Mouse (Mus musculus): Measurements from ENCODE around the gene Cyren. TPM values are rescaled to one million over a fixed set of nuclear protein-coding genes. Genes with fewer than 3 reads are reported as not detected.

Cyren gene
- polyA plus RNA-seq (2014; fragmentation: Nextera tagmentation; extraction: Ambion mirVana): 9.6 and 10.7 TPM in 2 replicates

DNA sequence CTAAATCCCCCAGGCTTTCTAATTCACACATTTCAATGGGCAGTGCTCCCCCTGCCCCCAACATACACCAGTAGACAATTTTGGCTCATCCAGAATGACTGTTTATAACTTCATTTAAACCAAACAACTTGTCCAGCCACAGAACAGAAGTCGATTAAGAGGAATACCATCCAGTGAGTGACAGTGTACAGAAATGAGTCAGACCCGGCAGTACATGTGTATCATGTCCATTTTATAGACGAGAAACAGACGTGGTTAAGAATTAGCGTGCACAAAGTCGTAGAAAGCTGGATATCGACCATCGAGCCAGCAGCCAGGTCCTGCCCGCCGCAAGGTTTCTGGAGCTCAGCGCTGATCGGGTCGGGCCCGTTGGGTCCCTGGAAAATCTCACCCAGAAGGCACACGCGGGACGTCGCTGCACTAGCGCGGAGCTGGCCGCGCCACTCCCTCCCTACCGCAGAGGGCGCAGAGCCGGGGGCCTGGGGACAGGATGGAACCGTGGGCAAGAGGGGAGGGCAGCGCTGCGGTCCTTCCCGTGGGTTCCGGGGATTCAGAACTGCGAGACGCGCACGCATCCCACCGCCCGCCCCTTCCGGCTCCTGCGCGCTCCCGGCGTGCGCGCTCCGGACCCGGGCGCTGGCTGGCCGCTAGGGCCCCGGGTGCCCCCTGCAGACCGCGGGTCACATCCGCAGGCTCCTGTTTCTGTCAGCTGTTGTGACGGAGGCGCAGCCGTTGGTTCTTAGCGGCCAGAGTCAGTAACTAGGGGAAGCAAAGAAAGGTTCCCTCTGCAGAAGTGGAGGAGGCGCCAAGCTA is at the start of gene Cyren:
Gene Cyren (minus strand): TSS at position 552 of the 813 bp plus-strand sequence.
- ATAC-seq (ENCODE audit: low read depth) (peak; percentile 93), DNase-seq (ENCODE audit: low spot score) (peak; percentile 95)
- WGBS: under 1% methylated on average over 40 of the region's 56 CpGs
- Histone ChIP-seq H3K36me3 (ENCODE audit: control insufficient read depth, insufficient read depth, low read length) (peaks cover 17% of the 10 kb centered on the region), H3K27me3 (replicated peaks; ENCODE audit: control insufficient read depth, insufficient read depth, low read length) (no peaks in the 10 kb centered on the region), H3K9ac (ENCODE audit: low read depth, low read length) (peak within 1 kb of the TSS; percentile 81), H3K27ac (replicated peaks; ENCODE audit: low read depth, low read length) (peak within 1 kb of the TSS; percentile 89), H3K9me3 (ENCODE audit: control insufficient read depth, low read length) (no peaks in the 10 kb centered on the region), H3K4me1 (ENCODE audit: control insufficient read depth, insufficient read depth, low read length) (peaks cover 15% of the 10 kb centered on the region), H3K4me2 (ENCODE audit: low read depth, low read length) (peak within 1 kb of the TSS; percentile 62), H3K4me3 (ENCODE audit: low read depth, low read length) (peak within 1 kb of the TSS; percentile 63)

DNA sequence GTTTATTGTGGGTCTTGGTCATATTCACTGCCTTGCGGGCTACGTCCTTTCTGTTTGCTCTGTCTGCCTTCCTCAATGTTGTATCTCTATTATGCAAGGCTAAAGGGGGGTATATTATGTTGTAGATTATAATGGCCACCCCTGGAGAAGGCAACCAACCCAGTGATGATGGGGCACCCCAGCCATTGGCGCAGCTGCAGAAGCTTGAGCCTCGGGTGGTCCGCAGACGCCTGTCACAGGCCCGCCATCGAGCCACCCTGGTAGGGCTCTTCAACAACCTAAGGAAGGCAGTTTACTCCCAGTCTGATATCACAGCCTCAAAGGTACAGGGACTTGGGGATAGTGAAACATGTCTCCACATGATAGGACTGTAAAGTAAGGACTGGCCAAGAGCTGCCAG is 49.7 kb upstream of the Cyren start:
- H3K9me3 ChIP-seq (ENCODE audit: control insufficient read depth, low read length): no peaks in the 10 kb centered on the region
- no peak overlapping the region for H3K4me2 ChIP-seq (ENCODE audit: low read depth, low read length)
- H3K4me3 ChIP-seq (ENCODE audit: low read depth, low read length): no peak overlapping the region
- no peaks in the 10 kb centered on the region for H3K36me3 ChIP-seq (ENCODE audit: control insufficient read depth, insufficient read depth, low read length)
- no peak overlapping the region for H3K9ac ChIP-seq (ENCODE audit: low read depth, low read length)
- no peak overlapping the region for H3K27ac ChIP-seq (replicated peaks; ENCODE audit: low read depth, low read length)
- H3K27me3 ChIP-seq (replicated peaks; ENCODE audit: control insufficient read depth, insufficient read depth, low read length): no peaks in the 10 kb centered on the region
- ATAC-seq (ENCODE audit: low read depth): no peak
- WGBS: 88% methylated on average over 8 of the region's 8 CpGs
- no peaks in the 10 kb centered on the region for H3K4me1 ChIP-seq (ENCODE audit: control insufficient read depth, insufficient read depth, low read length)
- DNase-seq (ENCODE audit: low spot score): no peak

DNA sequence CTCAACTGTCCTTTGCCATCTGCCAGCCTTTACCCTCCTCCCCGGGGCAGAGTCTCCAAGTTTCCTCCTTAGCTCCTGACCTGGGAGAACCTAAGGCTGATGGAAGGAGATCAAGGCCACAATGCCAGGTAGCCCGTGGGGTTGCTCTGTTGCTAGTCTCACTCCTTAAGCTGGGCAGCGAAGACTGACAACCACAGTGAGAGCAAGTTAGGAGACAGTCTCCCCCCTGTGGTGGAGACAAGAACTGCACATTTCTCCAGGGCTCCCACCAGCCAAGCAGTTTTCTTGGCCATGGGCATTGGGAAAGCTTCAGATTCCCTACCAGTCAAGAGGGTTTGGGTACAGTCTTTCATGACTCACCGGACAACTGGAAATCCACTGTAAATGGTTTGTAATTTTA is 49.3 kb upstream of the Cyren start:
- H3K4me2 ChIP-seq (ENCODE audit: low read depth, low read length): no peak overlapping the region
- no peak overlapping the region for H3K9ac ChIP-seq (ENCODE audit: low read depth, low read length)
- no peak overlapping the region for H3K4me3 ChIP-seq (ENCODE audit: low read depth, low read length)
- H3K4me1 ChIP-seq (ENCODE audit: control insufficient read depth, insufficient read depth, low read length): no peaks in the 10 kb centered on the region
- ATAC-seq (ENCODE audit: low read depth) (no peak), DNase-seq (ENCODE audit: low spot score) (peak; percentile 56)
- WGBS: 44% methylated on average over 4 of the region's 4 CpGs
- H3K36me3 ChIP-seq (ENCODE audit: control insufficient read depth, insufficient read depth, low read length): no peaks in the 10 kb centered on the region
- no peak overlapping the region for H3K27ac ChIP-seq (replicated peaks; ENCODE audit: low read depth, low read length)
- no peaks in the 10 kb centered on the region for H3K9me3 ChIP-seq (ENCODE audit: control insufficient read depth, low read length)
- no peaks in the 10 kb centered on the region for H3K27me3 ChIP-seq (replicated peaks; ENCODE audit: control insufficient read depth, insufficient read depth, low read length)

DNA sequence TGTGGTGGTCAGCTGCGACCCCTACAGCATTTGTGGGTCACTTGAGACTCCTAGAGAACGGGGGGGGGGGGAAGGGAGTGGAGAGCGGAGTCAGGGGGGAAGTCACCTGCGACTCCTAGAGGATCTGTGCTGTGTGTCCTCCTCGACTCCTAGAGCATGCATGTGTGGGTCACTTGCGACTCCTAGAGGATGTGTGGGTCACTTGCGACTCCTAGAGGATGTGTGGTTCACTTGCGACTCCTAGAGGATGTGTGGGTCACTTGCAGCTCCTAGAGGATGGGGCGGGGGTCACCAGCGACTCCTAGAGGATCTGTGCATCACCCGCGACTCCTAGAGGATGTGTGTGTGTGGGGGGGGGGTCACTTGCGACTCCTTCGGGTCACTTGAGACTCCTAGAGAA is 44.1 kb upstream of the Cyren start:
- Histone ChIP-seq H3K4me1 (ENCODE audit: control insufficient read depth, insufficient read depth, low read length) (no peaks in the 10 kb centered on the region), H3K4me2 (ENCODE audit: low read depth, low read length) (no peak overlapping the region), H3K36me3 (ENCODE audit: control insufficient read depth, insufficient read depth, low read length) (no peaks in the 10 kb centered on the region), H3K27ac (replicated peaks; ENCODE audit: low read depth, low read length) (no peak overlapping the region), H3K4me3 (ENCODE audit: low read depth, low read length) (no peak overlapping the region), H3K9ac (ENCODE audit: low read depth, low read length) (no peak overlapping the region), H3K9me3 (ENCODE audit: control insufficient read depth, low read length) (no peaks in the 10 kb centered on the region), H3K27me3 (replicated peaks; ENCODE audit: control insufficient read depth, insufficient read depth, low read length) (no peaks in the 10 kb centered on the region)
- DNase-seq (ENCODE audit: low spot score): no peak
- peak; percentile 41; the same call in 1 of the 2 replicates for ATAC-seq (ENCODE audit: low read depth)
- 49% methylated on average over 12 of the region's 14 CpGs for WGBS

DNA sequence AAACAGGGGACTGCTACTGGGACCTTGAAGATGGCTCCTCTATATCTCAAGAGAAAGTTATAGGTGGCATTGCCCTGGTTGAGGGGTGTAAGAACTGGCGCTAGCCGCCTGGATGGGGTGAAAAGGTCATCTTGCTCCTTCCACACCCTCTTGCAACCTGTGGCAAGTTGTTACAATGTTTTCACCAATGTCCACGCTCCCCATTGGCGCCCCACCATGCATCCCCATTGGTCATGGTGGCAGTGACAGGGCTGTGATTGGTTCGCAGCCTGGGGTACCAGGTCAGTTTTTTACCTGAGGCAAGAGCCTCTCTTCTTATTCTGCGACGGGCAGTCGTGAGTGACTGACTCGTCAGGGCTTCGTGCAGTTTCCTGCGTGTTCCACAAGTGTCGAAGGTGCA is 42.8 kb upstream of the Cyren start:
- WGBS: 92% methylated on average over 12 of the region's 12 CpGs
- H3K27me3 ChIP-seq (replicated peaks; ENCODE audit: control insufficient read depth, insufficient read depth, low read length): no peaks in the 10 kb centered on the region
- no peak overlapping the region for H3K9ac ChIP-seq (ENCODE audit: low read depth, low read length)
- H3K4me3 ChIP-seq (ENCODE audit: low read depth, low read length): no peak overlapping the region
- no peaks in the 10 kb centered on the region for H3K9me3 ChIP-seq (ENCODE audit: control insufficient read depth, low read length)
- ATAC-seq (ENCODE audit: low read depth): no peak
- no peak overlapping the region for H3K27ac ChIP-seq (replicated peaks; ENCODE audit: low read depth, low read length)
- H3K4me1 ChIP-seq (ENCODE audit: control insufficient read depth, insufficient read depth, low read length): no peaks in the 10 kb centered on the region
- no peaks in the 10 kb centered on the region for H3K36me3 ChIP-seq (ENCODE audit: control insufficient read depth, insufficient read depth, low read length)
- no peak overlapping the region for H3K4me2 ChIP-seq (ENCODE audit: low read depth, low read length)
- DNase-seq (ENCODE audit: low spot score): no peak

DNA sequence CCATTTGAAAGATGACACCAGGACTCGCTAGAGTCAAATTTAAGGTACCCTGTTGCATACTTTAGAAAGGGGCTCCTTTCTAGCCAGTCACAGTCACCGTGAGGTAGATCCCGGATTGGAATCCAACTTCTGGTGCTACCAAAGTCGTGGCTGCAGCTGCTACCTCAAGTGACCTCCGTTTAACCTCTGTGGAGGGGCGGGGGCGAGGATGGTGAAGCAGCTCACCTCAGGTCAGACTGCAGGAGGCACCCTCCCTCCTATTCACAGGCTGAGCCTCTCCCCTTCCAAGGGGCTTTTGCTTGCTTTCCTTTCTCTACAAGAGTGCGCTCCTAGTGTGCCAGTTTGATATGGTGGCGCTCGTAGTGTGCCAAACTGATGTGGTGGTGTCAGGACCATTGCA is 42.1 kb upstream of the Cyren start, which contains the start of gene Stra8:
Gene Stra8 (plus strand): TSS at position 208 of the 400 bp plus-strand sequence.
- Histone ChIP-seq H3K9me3 (ENCODE audit: control insufficient read depth, low read length) (no peaks in the 10 kb centered on the region), H3K4me2 (ENCODE audit: low read depth, low read length) (no peak within 1 kb of the TSS), H3K4me1 (ENCODE audit: control insufficient read depth, insufficient read depth, low read length) (no peaks in the 10 kb centered on the region), H3K27me3 (replicated peaks; ENCODE audit: control insufficient read depth, insufficient read depth, low read length) (no peaks in the 10 kb centered on the region), H3K36me3 (ENCODE audit: control insufficient read depth, insufficient read depth, low read length) (no peaks in the 10 kb centered on the region), H3K27ac (replicated peaks; ENCODE audit: low read depth, low read length) (no peak within 1 kb of the TSS), H3K9ac (ENCODE audit: low read depth, low read length) (no peak within 1 kb of the TSS), H3K4me3 (ENCODE audit: low read depth, low read length) (no peak within 1 kb of the TSS)
- 40% methylated on average over 10 of the region's 10 CpGs for WGBS
- DNase-seq (ENCODE audit: low spot score) (no peak), ATAC-seq (ENCODE audit: low read depth) (no peak)

DNA sequence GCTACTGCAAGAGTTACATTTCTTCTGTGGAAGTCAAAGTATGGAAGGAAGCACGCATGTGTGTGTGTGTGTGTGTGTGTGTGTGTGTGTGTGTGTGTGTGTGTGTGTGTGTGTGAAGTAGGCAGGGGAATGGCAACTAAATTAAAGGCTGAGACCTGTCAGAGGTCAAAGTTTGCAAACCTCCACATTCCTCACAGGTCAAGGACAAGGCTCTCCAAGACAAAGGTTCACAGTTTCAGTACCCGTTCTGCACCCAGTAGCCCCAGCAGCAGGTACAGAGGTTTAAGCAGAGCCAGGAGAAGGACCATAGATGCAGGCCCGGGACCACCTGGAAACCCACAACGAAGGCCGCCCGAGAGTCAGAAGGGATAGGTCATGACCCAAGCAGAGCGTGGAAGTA is 41.3 kb upstream of the Cyren start:
- no peaks in the 10 kb centered on the region for H3K4me1 ChIP-seq (ENCODE audit: control insufficient read depth, insufficient read depth, low read length)
- H3K27me3 ChIP-seq (replicated peaks; ENCODE audit: control insufficient read depth, insufficient read depth, low read length): no peaks in the 10 kb centered on the region
- no peak overlapping the region for H3K4me2 ChIP-seq (ENCODE audit: low read depth, low read length)
- no peaks in the 10 kb centered on the region for H3K9me3 ChIP-seq (ENCODE audit: control insufficient read depth, low read length)
- H3K27ac ChIP-seq (replicated peaks; ENCODE audit: low read depth, low read length): no peak overlapping the region
- DNase-seq (ENCODE audit: low spot score) (no peak), ATAC-seq (ENCODE audit: low read depth) (no peak)
- no peak overlapping the region for H3K9ac ChIP-seq (ENCODE audit: low read depth, low read length)
- no peaks in the 10 kb centered on the region for H3K36me3 ChIP-seq (ENCODE audit: control insufficient read depth, insufficient read depth, low read length)
- H3K4me3 ChIP-seq (ENCODE audit: low read depth, low read length): no peak overlapping the region
- 59% methylated on average over 7 of the region's 7 CpGs for WGBS

DNA sequence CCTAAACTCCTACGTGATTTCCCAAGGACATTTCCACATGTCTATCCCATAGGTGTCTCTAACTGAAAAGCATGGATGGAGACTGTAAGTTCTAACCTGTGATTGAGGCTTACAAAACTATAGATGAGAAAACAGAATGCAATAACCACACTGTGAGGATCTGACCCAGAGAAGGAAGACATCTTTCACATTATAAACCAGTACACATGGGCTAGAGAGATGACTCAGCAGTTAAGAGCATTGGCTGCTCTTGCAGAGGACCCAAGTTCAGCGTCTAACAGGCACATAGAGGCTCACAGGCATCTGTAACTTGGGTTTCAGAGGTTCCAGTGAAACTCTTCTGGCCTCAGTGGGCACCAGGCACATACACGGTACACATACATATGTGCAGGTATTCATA is 36.6 kb upstream of the Cyren start:
- WGBS: 83% methylated on average over 3 of the region's 3 CpGs

More for the DNA sequence above, 36.6 kb upstream of the Cyren start:
- Histone ChIP-seq H3K9ac (ENCODE audit: low read depth, low read length) (no peak overlapping the region), H3K27me3 (replicated peaks; ENCODE audit: control insufficient read depth, insufficient read depth, low read length) (no peaks in the 10 kb centered on the region), H3K4me1 (ENCODE audit: control insufficient read depth, insufficient read depth, low read length) (peaks cover 6% of the 10 kb centered on the region; the same call in 1 of the 2 replicates), H3K9me3 (ENCODE audit: control insufficient read depth, low read length) (no peaks in the 10 kb centered on the region), H3K36me3 (ENCODE audit: control insufficient read depth, insufficient read depth, low read length) (no peaks in the 10 kb centered on the region), H3K4me2 (ENCODE audit: low read depth, low read length) (no peak overlapping the region), H3K27ac (replicated peaks; ENCODE audit: low read depth, low read length) (no peak overlapping the region), H3K4me3 (ENCODE audit: low read depth, low read length) (no peak overlapping the region)
- no peak for DNase-seq (ENCODE audit: low spot score)
- ATAC-seq (ENCODE audit: low read depth): no peak
